Mouse (Mus musculus): ENCODE measurements around the gene 1110002E22Rik.

Gene 1110002E22Rik

GRCm38 (mm10) chr3:138106887-138107286, 42.0 kb downstream of the 1110002E22Rik start:
- in situ Hi-C loops (cut with MseI, MboI): no loop called here

- in situ Hi-C loops (cut with MseI, MboI): no loop called here
Measured at GRCm38 (mm10) chr3:138110910-138111782, 46.3 kb downstream of the 1110002E22Rik start.

GRCm38 (mm10) chr3:138114106-138114505, 49.3 kb downstream of the 1110002E22Rik start:
- in situ Hi-C loops (cut with MseI, MboI): no loop called here

DNA sequence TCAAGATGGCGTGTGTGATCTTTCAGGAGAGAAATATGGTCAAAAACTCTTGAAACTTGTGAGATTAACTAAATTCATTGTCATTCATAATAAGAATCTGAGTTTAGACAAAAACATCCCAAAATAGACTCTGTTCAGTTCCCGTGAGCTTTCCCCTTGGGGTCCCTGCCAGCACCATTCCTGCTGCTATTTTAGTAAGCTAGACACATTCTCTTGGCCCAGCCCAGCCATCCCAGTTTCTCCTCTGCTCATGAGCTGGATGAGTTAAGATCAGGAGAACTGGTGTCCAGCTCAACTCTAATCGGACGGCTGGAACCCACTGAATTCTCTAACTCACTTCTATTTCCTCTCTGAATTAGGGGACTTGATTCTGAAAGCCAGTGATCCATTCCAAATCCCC, 52.0 kb downstream of the 1110002E22Rik start:
- in situ Hi-C loops (cut with MseI, MboI): no loop called here

GRCm38 (mm10) chr3:138118392-138118791, 53.5 kb downstream of the 1110002E22Rik start:
- in situ Hi-C loops (cut with MseI, MboI): no loop called here

- in situ Hi-C loops (cut with MseI, MboI): no loop called here
Measured at GRCm38 (mm10) chr3:138118831-138119230, 54.0 kb downstream of the 1110002E22Rik start.

DNA sequence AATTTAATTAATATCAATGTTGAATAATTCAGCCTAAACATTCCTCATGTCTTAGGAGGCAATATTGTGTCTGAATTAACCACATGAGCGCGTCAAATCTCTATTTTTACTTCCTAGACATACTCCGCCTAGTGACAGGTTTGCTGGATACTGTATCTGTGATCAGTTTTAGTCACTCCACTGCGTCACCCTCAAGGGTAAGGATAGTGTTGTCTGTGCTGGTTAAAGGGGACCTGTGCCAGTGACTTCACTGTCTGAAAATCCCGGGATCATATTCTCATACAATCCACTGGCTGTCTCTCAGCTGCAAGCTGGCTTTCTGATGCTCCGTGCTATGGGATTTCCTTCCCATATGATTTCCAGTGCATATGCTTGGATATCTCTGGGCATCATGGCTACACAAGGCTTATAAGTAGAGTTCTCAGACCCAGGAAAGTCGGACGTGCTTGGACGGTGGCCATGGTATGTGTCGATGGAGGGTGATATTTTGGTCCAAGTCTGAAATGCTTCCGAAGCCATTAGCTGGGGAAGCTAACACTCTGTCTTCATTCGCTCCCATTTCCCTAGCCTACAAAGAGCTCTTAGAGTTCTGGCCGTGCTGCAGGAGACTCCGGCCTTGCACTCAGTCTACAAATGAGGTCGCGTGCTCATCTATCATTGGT, 54.7 kb downstream of the 1110002E22Rik start:
- in situ Hi-C loops (cut with MseI, MboI): no loop called here

DNA sequence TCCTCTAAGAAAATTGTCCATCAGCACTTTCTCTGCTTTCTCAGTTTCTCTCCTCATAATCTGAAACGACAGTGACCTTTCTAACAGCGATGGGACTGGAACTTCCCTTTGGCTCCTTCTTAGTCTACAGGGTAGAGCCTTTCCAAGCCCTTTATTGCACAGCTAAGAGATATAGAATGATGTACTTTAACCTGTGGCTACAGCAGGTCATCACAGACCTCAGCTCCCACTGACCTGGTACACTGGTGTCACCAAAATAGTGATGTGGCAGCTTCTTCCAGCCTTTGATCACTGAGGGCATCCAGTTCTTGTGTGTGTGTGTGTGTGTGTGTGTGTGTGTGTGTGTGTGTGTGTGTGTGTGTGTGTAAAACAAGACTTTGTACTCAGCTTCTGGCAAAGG, 56.6 kb downstream of the 1110002E22Rik start:
- in situ Hi-C loops (cut with MseI, MboI): no loop called here

GRCm38 (mm10) chr3:138123842-138124241, 59.0 kb downstream of the 1110002E22Rik start:
- in situ Hi-C loops (cut with MseI, MboI): no loop called here

DNA sequence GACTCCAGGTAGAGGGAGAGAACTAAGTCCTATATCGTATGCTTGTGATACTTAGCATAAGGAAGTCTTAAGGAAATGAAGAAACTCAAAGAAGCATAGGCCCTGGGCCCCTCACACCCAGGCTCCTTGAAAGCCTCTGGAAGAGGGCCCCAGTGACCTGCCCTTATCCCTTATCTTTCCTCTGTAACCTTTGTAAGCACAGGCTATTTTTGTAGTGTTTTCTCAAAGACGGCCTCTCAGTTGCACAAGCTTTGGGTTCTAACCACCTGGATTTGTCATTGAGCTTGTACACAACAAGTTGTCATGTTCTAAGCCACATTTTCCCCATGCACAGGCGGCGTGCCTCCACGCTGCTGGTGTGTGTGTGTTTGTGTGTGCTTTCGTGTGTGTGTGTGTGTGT, 64.3 kb downstream of the 1110002E22Rik start:
- in situ Hi-C loops (cut with MseI, MboI): loop anchor here (25.0 kb wide), 1 partner anchor 342 kb away; no protein-coding TSS in a partner anchor

- in situ Hi-C loops (cut with MseI, MboI): loop anchor here (25.0 kb wide), 1 partner anchor 343 kb away; no protein-coding TSS in a partner anchor
Measured at GRCm38 (mm10) chr3:138130692-138131091, 65.8 kb downstream of the 1110002E22Rik start.
